Mouse (Mus musculus): ENCODE results near the gene Tmtc1.

Gene Tmtc1

DNA sequence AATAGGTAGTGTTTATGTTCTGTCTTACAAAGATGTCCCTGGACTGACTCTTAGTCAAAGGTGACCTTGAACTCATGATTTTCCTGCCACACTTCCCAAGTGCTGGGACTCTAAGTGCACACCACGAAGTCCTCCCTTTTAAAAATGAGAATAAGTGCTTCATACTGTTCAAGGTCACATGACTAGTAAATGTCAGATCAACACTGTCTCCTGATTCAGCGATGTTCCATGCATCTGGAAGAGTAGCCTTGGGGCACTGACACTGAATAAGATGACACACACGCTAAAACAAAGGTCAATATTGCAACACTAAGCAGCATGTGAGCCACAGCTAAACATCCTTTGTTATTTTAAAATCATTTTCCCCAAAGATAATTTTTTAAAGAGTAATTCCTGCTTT, 139.0 kb downstream of the Tmtc1 start:
- no peak for DNase-seq

- no peak for DNase-seq
Measured at GRCm38 (mm10) chr6:148302261-148302660, 141.9 kb downstream of the Tmtc1 start.

DNA sequence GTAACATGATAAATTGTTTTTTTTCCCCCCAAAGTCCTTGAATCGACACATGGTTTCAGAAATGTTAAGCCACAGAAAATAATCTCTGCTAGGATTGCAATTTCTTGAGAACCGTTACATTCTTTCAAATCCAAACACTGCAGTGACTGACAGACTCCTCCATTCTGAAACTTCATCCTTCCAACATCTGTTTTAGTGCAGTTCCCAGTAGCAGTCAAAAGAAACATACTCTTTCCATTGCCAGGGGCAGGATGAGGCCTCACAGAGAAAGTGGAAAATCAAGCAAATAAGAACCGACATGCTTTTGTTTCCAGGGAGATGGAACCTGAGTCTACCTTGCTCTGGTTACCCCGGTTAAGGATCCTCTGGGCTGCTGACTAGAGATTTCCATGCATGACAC, 147.1 kb downstream of the Tmtc1 start:
- DNase-seq: no peak

DNA sequence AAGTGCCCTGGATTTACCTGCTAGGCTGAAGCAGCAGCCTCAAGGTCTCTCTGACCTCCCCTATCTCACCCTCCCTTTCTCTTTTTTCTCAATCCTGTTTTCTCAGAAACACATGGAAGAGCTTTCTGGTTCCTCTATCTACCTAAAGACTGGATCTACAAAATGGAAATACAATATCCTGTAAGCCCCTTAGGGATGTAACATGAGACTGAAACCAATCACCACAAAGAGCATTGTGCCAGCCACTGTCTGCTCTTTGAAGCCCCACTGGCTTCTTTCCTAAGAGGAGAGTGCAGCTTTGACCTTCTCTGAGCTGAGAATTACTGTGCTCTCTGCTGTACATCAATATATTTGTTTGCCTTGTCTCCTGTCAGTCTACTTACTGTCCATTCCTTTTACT, 147.8 kb downstream of the Tmtc1 start:
- no peak for DNase-seq

DNA sequence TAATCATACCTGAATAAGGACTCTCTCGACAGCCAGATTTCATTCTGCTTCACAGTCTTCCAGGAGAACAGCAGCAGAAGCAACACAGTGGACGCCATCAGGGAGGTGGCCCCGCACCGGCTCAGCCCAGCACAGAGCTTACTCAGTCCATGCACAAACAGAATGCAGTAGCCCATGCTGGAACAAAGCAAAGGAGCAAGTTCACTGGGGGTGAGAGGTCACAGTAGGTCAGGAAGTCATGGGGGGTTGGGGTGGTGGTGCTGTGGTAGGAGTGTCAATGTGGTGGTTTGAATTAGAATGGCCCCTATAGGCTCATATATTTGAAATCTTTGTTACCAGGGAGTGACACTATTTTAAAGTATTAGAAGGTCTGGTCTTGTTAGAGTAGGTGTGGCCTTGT, 149.7 kb downstream of the Tmtc1 start:
- DNase-seq: peak; percentile 25

GRCm38 (mm10) chr6:148290865-148291264, 153.3 kb downstream of the Tmtc1 start:
- DNase-seq: no peak

GRCm38 (mm10) chr6:148283224-148283881, 160.8 kb downstream of the Tmtc1 start:
- no peak for DNase-seq

- no peak for DNase-seq
Measured at GRCm38 (mm10) chr6:148279240-148279639, 164.9 kb downstream of the Tmtc1 start.

DNA sequence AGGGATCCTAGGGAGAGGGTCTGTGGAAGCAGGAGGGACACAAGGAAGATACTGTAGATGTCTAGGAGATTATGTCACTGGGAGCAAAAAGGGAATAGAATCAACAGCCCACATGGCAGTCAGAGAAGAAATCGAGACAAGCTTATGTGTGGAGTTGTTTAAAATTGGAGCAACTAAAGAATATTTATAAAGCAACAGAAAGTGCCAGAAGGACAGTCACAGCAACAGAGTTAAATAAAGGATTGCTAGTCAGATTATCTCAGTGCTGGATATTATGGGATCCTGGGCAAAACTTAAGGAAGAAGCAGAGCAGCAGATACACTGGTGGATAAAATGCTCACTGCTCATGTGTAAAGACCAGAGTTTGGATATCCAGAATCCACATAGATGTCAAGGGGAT, 167.8 kb downstream of the Tmtc1 start:
- DNase-seq: no peak

- no peak for DNase-seq
Measured at GRCm38 (mm10) chr6:148275046-148275445, 169.1 kb downstream of the Tmtc1 start.

GRCm38 (mm10) chr6:148260729-148261101, 183.5 kb downstream of the Tmtc1 start:
- DNase-seq: no peak

DNA sequence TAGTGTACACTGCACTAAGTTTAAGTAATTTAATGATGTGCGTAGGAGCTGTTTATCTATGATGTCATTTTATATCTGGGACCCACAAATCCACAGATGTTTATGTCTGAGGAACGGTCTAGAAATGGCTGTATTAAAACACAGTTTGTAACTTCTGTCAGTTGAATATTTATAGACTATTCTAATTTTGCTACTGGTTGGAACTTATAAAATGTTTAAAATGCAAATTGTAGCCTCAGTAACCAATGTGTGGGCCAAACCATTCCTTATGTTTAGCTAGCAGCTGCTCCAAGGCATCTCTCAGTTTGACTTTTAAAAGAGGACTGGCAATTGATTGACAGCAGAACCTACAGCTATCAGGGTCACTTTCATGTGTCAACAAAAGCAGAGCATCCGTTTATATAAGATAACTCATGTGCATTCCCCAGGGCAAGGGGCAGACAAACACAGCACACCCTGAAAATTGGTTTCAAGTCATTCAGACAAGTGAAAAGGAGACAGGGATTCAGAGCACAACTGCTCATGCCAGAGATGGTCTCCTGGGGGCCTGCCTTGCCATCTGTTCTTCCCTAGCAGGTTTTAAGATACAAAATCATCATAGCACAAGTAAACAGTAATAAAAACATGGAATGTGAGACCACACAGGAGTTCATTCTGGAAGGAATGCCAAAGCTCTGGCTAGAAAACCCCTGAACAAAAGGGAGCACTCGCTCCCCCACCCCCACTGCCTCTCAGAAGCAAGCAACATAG, 184.0 kb downstream of the Tmtc1 start:
- peak; percentile 22 for DNase-seq

- DNase-seq: no peak
Measured at GRCm38 (mm10) chr6:148259074-148259473, 185.1 kb downstream of the Tmtc1 start.

DNA sequence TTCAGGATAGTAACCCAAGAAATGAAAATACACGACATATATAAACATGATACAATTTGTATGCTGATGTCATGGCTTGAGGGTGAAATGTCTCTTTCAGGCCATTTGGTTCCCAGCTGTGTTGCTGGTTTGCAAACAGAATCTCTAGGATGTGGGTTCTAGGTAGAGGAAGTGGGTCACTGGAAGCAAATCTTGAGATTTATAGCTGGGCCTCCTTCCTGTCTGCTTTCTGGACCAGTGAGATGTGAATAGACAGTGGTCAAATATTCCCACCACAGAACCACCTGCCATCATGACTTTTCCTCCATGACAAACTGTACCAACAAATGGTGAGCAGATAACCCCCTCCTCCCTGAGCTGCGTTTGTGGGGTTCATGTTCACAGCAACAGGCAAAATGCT, 186.4 kb downstream of the Tmtc1 start:
- DNase-seq: no peak

DNA sequence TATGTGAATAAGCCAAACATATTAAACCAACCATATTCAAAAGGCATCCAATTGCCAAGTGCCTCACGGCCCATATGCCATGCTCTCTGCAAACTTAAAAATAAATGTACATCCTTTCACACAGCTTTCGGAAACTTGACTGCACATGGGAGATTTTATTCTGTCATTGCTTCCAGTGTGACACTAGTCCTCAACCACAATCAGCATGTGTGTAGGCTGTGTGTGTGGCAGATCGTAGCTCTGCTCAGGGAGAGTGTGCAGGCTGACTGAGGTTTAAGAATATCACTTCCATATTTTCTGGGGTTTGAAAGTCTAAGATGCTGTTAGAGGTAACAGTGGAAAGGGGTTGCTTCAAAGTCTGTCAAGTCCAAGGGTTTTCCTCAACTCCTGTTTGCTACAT, 188.1 kb downstream of the Tmtc1 start:
- DNase-seq: no peak

- no peak for DNase-seq
Measured at GRCm38 (mm10) chr6:148255395-148256053, 188.7 kb downstream of the Tmtc1 start.

GRCm38 (mm10) chr6:148249221-148249620, 195.0 kb downstream of the Tmtc1 start:
- DNase-seq: no peak

DNA sequence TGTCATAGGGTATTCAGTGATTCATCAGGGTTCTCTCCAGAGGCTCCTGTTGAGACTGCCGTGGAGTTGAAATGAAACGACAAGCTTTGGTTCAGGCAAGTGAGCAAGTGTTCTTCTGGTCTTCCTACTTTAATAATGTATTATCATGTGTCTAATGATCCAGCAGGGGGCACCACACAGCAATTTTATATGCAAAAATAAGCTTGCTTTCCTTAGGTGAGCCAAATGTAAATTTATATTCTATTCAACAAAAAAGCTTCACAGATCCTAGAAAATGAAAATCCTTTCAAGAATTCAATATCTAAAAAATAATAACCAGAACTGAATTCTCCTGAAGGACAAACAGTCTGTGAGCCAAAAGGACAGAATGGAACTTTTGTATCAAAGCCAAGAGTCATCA, 195.6 kb downstream of the Tmtc1 start:
- DNase-seq: peak; percentile 46

DNA sequence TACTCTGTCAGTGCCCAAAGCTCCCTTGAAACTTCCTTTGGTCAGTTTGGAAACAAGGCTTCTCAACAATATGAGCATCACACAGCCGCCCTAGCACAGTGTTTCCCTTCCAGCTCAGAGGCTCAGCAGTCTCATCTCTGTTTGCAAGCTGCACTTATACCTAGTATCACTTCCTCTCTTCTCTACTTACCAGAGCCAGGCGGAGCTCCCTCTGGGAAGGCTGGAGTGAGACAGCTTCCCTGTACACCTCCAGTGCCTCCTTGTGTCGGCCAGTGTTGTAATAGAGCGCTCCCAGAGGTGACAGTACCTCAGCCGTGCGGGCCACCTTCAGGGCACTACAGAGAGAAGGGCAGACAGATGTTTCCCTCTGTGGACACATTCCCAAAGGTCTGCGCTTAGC, 197.6 kb downstream of the Tmtc1 start:
- DNase-seq: no peak

GRCm38 (mm10) chr6:148244836-148245235, 199.4 kb downstream of the Tmtc1 start:
- DNase-seq: no peak

DNA sequence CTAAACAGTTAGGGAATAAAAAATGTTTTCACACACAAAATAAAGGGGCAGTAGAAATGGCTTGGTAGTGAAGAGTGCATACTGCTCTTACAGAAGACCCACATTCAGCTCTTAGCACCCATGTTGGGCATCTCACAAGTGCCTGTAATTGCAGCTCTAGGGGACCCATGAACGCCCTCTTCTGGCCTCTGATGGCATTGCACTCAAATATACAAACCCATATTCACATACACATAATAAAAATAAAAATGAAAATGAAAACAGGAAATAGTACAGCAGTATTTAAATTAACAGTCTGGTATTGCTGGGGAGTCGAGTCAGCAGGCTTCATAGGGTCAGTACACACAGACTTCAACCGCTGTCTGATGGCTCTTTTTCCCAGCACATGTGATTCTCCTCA, 201.9 kb downstream of the Tmtc1 start:
- no peak for DNase-seq

- no peak for DNase-seq
Measured at GRCm38 (mm10) chr6:148241685-148242084, 202.5 kb downstream of the Tmtc1 start.

DNA sequence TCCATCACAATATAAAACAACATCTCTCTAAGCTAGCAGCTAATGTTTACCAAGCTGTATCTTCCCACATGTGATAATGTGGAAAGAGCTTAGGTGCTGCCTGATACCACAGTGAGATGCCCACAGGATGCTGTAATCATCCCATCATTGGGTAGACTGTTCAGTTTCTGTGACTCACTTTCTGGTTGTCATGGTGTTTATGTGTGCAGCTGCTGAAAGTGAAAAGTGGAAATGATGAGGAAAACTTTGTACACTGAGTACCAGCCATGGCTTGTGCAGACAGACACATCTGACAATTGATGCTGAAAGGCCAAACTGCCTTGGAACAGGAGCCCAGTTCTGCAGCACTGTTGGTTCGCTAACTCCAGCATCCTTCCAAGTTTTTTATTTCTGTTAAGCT, 204.9 kb downstream of the Tmtc1 start:
- DNase-seq: no peak

GRCm38 (mm10) chr6:148237453-148237852, 206.7 kb downstream of the Tmtc1 start:
- no peak for DNase-seq
